Mouse (Mus musculus): Measurements from ENCODE around the gene Wnt2b. TPM values are rescaled to one million over a fixed set of nuclear protein-coding genes. Genes with fewer than 3 reads are reported as not detected.

Gene Wnt2b
- polyA plus RNA-seq, 1 experiment from 2014 or later = 0.93 TPM

- H3K27ac ChIP-seq (replicated peaks; ENCODE audit: low read depth, low read length) = no peak overlapping the region
- no peak overlapping the region for H3K4me3 ChIP-seq (replicated peaks; ENCODE audit: low read depth, low read length)
- H3K4me2 ChIP-seq (ENCODE audit: low read length) = no peak overlapping the region
- no peak for DNase-seq
- peaks cover 6% of the 10 kb centered on the region; the same call in 1 of the 2 replicates for H3K36me3 ChIP-seq (ENCODE audit: control insufficient read depth, insufficient read depth, low read length)
- WGBS = 14% methylated on average over 4 of the region's 4 CpGs
- H3K4me1 ChIP-seq (ENCODE audit: control insufficient read depth, insufficient read depth, low read length) = 0 out of 2 replicates have a peak, but pooled peaks cover 7% of the 10 kb centered on the region
- no peak overlapping the region for H3K9ac ChIP-seq (replicated peaks; ENCODE audit: low read length)
- H3K9me3 ChIP-seq (ENCODE audit: control insufficient read depth, low read length) = no peaks in the 10 kb centered on the region
- ATAC-seq (ENCODE audit: low FRiP score, low TSS enrichment) = no peak
- H3K27me3 ChIP-seq (ENCODE audit: control insufficient read depth, insufficient read depth, low read length) = no peaks in the 10 kb centered on the region
Observed at GRCm38 (mm10) chr3:104938327-104938726, 23.4 kb downstream of the Wnt2b start.

DNA sequence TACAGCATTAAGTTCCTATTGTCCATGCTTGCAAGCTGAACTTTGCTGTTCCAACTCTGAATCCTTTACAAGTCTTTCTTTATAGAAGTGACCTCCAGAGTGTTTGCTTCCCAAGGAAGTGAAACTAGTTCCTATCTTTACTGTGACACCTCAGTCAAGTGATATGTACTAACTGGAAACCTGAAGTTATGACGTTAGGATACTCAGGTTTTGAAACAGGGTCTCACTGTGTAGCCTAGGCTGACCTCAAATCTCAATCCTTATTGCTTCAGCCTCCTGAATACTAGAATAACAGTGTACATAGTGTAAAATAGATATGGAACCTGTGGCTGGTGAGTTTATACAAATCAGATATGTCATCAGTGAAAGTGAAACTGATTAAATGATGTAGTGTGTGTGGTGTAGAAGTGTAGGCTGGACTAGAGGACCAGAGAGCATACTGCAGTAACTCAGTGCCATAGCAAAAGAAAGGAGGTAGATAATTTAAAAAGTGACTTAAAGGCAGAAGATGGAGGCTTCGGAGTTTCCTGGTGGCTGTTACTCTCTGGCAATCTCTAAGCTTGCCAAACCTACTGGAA, 23.9 kb downstream of the Wnt2b start:
- Histone ChIP-seq H3K27me3 (ENCODE audit: control insufficient read depth, insufficient read depth, low read length) (no peaks in the 10 kb centered on the region), H3K36me3 (ENCODE audit: control insufficient read depth, insufficient read depth, low read length) (peaks cover 6% of the 10 kb centered on the region; the same call in 1 of the 2 replicates), H3K4me2 (ENCODE audit: low read length) (no peak overlapping the region), H3K9me3 (ENCODE audit: control insufficient read depth, low read length) (no peaks in the 10 kb centered on the region), H3K4me1 (ENCODE audit: control insufficient read depth, insufficient read depth, low read length) (0 out of 2 replicates have a peak, but pooled peaks cover 2% of the 10 kb centered on the region), H3K4me3 (replicated peaks; ENCODE audit: low read depth, low read length) (no peak overlapping the region), H3K27ac (replicated peaks; ENCODE audit: low read depth, low read length) (no peak overlapping the region), H3K9ac (replicated peaks; ENCODE audit: low read length) (no peak overlapping the region)
- 91% methylated on average over 2 of the region's 2 CpGs for WGBS
- no peak for ATAC-seq (ENCODE audit: low FRiP score, low TSS enrichment)
- DNase-seq = no peak

DNA sequence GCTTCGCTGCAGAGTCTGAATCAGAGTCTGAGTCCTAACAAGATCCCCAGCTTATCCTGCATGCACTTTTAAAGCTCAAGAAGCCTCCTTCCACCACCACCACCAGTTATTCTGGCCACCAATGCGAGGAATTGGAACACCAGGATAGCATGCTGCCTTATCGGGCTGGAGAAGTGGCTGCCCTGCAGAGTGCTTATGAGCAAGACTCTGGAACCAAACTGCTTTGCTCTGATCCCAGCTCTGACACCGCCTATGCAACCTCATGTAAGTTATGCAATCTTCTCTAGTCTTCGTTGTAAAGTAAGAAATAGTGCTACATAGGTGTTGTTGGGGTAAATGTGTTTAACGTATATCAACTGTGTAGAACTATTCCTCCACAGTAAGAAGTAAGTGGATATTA, 32.3 kb downstream of the Wnt2b start:
- ATAC-seq (ENCODE audit: low FRiP score, low TSS enrichment) = no peak

DNA sequence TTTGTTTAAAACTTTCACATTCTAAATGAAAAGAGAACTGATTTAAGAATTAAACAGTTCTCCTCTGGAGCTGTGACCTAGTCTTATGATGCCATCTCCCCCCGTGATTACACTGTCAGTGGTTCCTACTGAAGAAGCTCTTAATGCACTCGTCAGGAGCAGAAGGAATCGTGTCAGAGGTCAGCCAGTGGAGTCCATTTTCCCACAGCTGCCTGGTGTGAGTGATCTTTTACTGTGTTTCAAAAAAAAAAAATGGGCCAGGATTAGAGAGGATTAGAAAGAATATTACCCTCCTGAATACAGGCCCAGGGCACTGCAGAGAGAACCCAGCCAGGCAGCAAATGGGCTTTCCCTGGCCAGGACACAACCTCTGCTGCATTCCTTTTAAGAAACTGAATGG, 46.7 kb downstream of the Wnt2b start:
- Histone ChIP-seq H3K36me3 (ENCODE audit: control insufficient read depth, insufficient read depth, low read length) (peaks cover 16% of the 10 kb centered on the region), H3K4me1 (ENCODE audit: control insufficient read depth, insufficient read depth, low read length) (no peaks in the 10 kb centered on the region), H3K27me3 (ENCODE audit: control insufficient read depth, insufficient read depth, low read length) (no peaks in the 10 kb centered on the region), H3K4me2 (ENCODE audit: low read length) (no peak overlapping the region), H3K4me3 (replicated peaks; ENCODE audit: low read depth, low read length) (no peak overlapping the region), H3K9ac (replicated peaks; ENCODE audit: low read length) (no peak overlapping the region), H3K27ac (replicated peaks; ENCODE audit: low read depth, low read length) (no peak overlapping the region), H3K9me3 (ENCODE audit: control insufficient read depth, low read length) (no peaks in the 10 kb centered on the region)
- DNase-seq = peak; percentile 12
- 8% methylated on average over 3 of the region's 3 CpGs for WGBS
- no peak for ATAC-seq (ENCODE audit: low FRiP score, low TSS enrichment)

More for the DNA sequence above, 32.3 kb downstream of the Wnt2b start:
- Histone ChIP-seq H3K36me3 (ENCODE audit: control insufficient read depth, insufficient read depth, low read length) (peaks cover 33% of the 10 kb centered on the region), H3K27ac (replicated peaks; ENCODE audit: low read depth, low read length) (no peak overlapping the region), H3K9ac (replicated peaks; ENCODE audit: low read length) (no peak overlapping the region), H3K4me3 (replicated peaks; ENCODE audit: low read depth, low read length) (no peak overlapping the region), H3K4me2 (ENCODE audit: low read length) (no peak overlapping the region), H3K4me1 (ENCODE audit: control insufficient read depth, insufficient read depth, low read length) (no peaks in the 10 kb centered on the region), H3K9me3 (ENCODE audit: control insufficient read depth, low read length) (no peaks in the 10 kb centered on the region), H3K27me3 (ENCODE audit: control insufficient read depth, insufficient read depth, low read length) (no peaks in the 10 kb centered on the region)
- no peak for DNase-seq
- 95% methylated on average over 6 of the region's 6 CpGs for WGBS

- Histone ChIP-seq H3K9me3 (ENCODE audit: control insufficient read depth, low read length) (no peaks in the 10 kb centered on the region), H3K4me2 (ENCODE audit: low read length) (no peak overlapping the region), H3K36me3 (ENCODE audit: control insufficient read depth, insufficient read depth, low read length) (peaks cover 14% of the 10 kb centered on the region), H3K4me1 (ENCODE audit: control insufficient read depth, insufficient read depth, low read length) (no peaks in the 10 kb centered on the region), H3K9ac (replicated peaks; ENCODE audit: low read length) (no peak overlapping the region), H3K27ac (replicated peaks; ENCODE audit: low read depth, low read length) (no peak overlapping the region), H3K27me3 (ENCODE audit: control insufficient read depth, insufficient read depth, low read length) (no peaks in the 10 kb centered on the region), H3K4me3 (replicated peaks; ENCODE audit: low read depth, low read length) (no peak overlapping the region)
- DNase-seq (no peak), ATAC-seq (ENCODE audit: low FRiP score, low TSS enrichment) (no peak)
- 86% methylated on average over 6 of the region's 6 CpGs for WGBS
Observed at GRCm38 (mm10) chr3:104909195-104909594, 52.5 kb downstream of the Wnt2b start.

DNA sequence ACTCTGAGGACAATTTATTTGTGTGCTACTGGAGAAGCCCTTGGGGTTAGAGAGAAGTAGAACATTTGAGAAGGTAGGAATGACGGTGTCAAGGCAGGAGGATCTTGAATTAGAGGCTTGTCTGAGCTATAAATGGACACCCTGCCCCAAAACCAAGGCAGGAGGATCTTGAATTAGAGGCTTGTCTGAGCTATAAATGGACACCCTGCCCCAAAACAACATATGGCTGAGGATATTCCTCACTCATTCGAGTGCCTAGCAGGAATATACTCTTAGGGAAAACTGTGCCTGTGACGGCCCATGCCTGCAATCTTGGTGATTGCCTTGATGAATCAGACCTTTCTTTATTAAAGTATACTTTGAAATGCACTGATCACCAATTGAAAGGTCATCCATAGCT, 55.7 kb downstream of the Wnt2b start:
- no peak for ATAC-seq (ENCODE audit: low FRiP score, low TSS enrichment)
- WGBS = 86% methylated on average over 3 of the region's 3 CpGs
- no peaks in the 10 kb centered on the region for H3K4me1 ChIP-seq (ENCODE audit: control insufficient read depth, insufficient read depth, low read length)

DNA sequence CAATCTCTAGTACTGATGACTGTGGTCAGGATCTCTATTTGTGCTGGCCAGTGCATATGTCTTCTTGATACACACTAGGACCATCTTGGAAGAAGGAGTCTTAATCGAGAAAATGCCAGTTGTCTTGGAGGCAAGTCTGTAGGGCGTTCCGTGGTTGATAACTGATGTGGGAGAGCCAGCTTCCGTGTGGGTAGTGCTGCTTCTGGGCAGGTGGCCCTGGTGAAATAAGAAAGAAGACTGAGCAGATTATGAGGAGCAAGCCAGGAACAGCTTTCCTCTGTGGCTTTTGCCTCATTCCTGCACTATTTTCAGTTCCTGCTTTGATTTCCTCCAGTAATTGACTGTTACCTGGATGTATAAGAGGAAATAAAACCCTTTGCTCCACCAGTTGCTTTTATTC, 56.3 kb downstream of the Wnt2b start:
- Histone ChIP-seq H3K27me3 (ENCODE audit: control insufficient read depth, insufficient read depth, low read length) (no peaks in the 10 kb centered on the region), H3K4me1 (ENCODE audit: control insufficient read depth, insufficient read depth, low read length) (no peaks in the 10 kb centered on the region), H3K9me3 (ENCODE audit: control insufficient read depth, low read length) (no peaks in the 10 kb centered on the region), H3K9ac (replicated peaks; ENCODE audit: low read length) (no peak overlapping the region), H3K36me3 (ENCODE audit: control insufficient read depth, insufficient read depth, low read length) (peaks cover 14% of the 10 kb centered on the region), H3K27ac (replicated peaks; ENCODE audit: low read depth, low read length) (no peak overlapping the region), H3K4me3 (replicated peaks; ENCODE audit: low read depth, low read length) (no peak overlapping the region), H3K4me2 (ENCODE audit: low read length) (no peak overlapping the region)
- ATAC-seq (ENCODE audit: low FRiP score, low TSS enrichment) (no peak), DNase-seq (no peak)
- WGBS = 98% methylated on average over 4 of the region's 4 CpGs

More for the DNA sequence above, 55.7 kb downstream of the Wnt2b start:
- no peak overlapping the region for H3K4me3 ChIP-seq (replicated peaks; ENCODE audit: low read depth, low read length)
- no peaks in the 10 kb centered on the region for H3K9me3 ChIP-seq (ENCODE audit: control insufficient read depth, low read length)
- DNase-seq = no peak
- no peak overlapping the region for H3K27ac ChIP-seq (replicated peaks; ENCODE audit: low read depth, low read length)
- H3K4me2 ChIP-seq (ENCODE audit: low read length) = no peak overlapping the region
- no peaks in the 10 kb centered on the region for H3K27me3 ChIP-seq (ENCODE audit: control insufficient read depth, insufficient read depth, low read length)
- H3K36me3 ChIP-seq (ENCODE audit: control insufficient read depth, insufficient read depth, low read length) = peaks cover 17% of the 10 kb centered on the region
- H3K9ac ChIP-seq (replicated peaks; ENCODE audit: low read length) = no peak overlapping the region

DNA sequence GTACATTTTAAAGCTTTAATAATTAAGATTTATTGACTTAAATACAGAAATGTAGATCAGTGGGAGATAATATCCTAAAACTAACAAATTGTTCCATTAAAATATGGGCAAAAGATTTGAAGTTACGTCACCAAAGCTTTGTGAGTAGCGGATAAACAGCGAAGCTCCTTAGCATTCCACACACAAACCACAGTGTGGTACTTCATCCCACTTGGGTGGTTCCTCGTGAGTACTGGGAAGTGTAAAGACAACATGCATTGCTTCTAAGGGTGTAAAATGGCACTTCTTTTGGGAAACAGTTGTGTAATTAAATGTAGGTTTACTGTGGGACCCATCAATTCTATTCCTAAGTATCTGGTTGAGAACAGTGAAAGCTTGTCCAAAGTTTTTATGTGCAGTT, 60.6 kb downstream of the Wnt2b start:
- Histone ChIP-seq H3K4me2 (ENCODE audit: low read length) (no peak overlapping the region), H3K36me3 (ENCODE audit: control insufficient read depth, insufficient read depth, low read length) (peaks cover 42% of the 10 kb centered on the region), H3K4me1 (ENCODE audit: control insufficient read depth, insufficient read depth, low read length) (no peaks in the 10 kb centered on the region), H3K9ac (replicated peaks; ENCODE audit: low read length) (no peak overlapping the region), H3K4me3 (replicated peaks; ENCODE audit: low read depth, low read length) (no peak overlapping the region), H3K27ac (replicated peaks; ENCODE audit: low read depth, low read length) (no peak overlapping the region), H3K9me3 (ENCODE audit: control insufficient read depth, low read length) (no peaks in the 10 kb centered on the region), H3K27me3 (ENCODE audit: control insufficient read depth, insufficient read depth, low read length) (no peaks in the 10 kb centered on the region)
- WGBS = 96% methylated on average over 4 of the region's 4 CpGs
- ATAC-seq (ENCODE audit: low FRiP score, low TSS enrichment) (no peak), DNase-seq (no peak)

- H3K9me3 ChIP-seq (ENCODE audit: control insufficient read depth, low read length) = no peaks in the 10 kb centered on the region
- H3K4me2 ChIP-seq (ENCODE audit: low read length) = no peak overlapping the region
- DNase-seq (no peak), ATAC-seq (ENCODE audit: low FRiP score, low TSS enrichment) (no peak)
- H3K4me3 ChIP-seq (replicated peaks; ENCODE audit: low read depth, low read length) = no peak overlapping the region
- WGBS = 93% methylated on average over 3 of the region's 3 CpGs
- H3K27ac ChIP-seq (replicated peaks; ENCODE audit: low read depth, low read length) = no peak overlapping the region
- no peaks in the 10 kb centered on the region for H3K4me1 ChIP-seq (ENCODE audit: control insufficient read depth, insufficient read depth, low read length)
- H3K36me3 ChIP-seq (ENCODE audit: control insufficient read depth, insufficient read depth, low read length) = peaks cover 61% of the 10 kb centered on the region
- no peak overlapping the region for H3K9ac ChIP-seq (replicated peaks; ENCODE audit: low read length)
- no peaks in the 10 kb centered on the region for H3K27me3 ChIP-seq (ENCODE audit: control insufficient read depth, insufficient read depth, low read length)
Observed at GRCm38 (mm10) chr3:104896141-104896540, 65.6 kb downstream of the Wnt2b start.

All from midbrain, embryonic 14.5 days (tissue).